Mouse (Mus musculus) ES-E14 (cell line): ENCODE measurements around the gene Creb3. TPM values are rescaled to one million over a fixed set of nuclear protein-coding genes. Genes with fewer than 3 reads are reported as not detected.

Experiments used
- DNase-seq: peaks from one replicate; pipeline ENCODE4 v3.0.0-alpha.2; 2013; ENCODE audit warnings: low read depth, low spot score
- H3K27ac ChIP-seq: 2 replicates; pipeline ENCODE4 v1.5.1; 2012; ENCODE audit warnings: low read depth, mild to moderate bottlenecking, low read length, moderate library complexity, mixed read lengths; ENCODE audit not compliant: poor library complexity, insufficient read depth, severe bottlenecking
- H3K36me3 ChIP-seq: 2 replicates; pipeline ENCODE4 v1.6.1; 2012; ENCODE audit warnings: mild to moderate bottlenecking, low read length, moderate library complexity, mixed read lengths; ENCODE audit not compliant: control insufficient read depth, poor library complexity, insufficient read depth, severe bottlenecking
- H3K4me1 ChIP-seq, 2 experiments: fragments of 150-350 bp in 1 of 2; sonication (generic) in 1 of 2; 2 replicates each; pipeline ENCODE4 v1.6.1; 2012; ENCODE audit warnings: low read length in 2 of 2, mild to moderate bottlenecking in 1 of 2, mixed read lengths in 1 of 2; ENCODE audit not compliant: control insufficient read depth in 2 of 2, insufficient read depth in 2 of 2, poor library complexity in 1 of 2
- H3K4me3 ChIP-seq, 2 experiments: fragments of 150-350 bp in 1 of 2; sonication (generic) in 1 of 2; 2 replicates each; pipeline ENCODE4 v1.5.1; 2012; ENCODE audit warnings: low read length in 2 of 2, low read depth in 1 of 2, mild to moderate bottlenecking in 1 of 2, mixed read lengths in 1 of 2; ENCODE audit not compliant: insufficient read depth in 1 of 2, poor library complexity in 1 of 2, severe bottlenecking in 1 of 2
- H3K9ac ChIP-seq: 2 replicates; pipeline ENCODE4 v1.6.1; 2012; ENCODE audit warnings: low read depth, mild to moderate bottlenecking, low read length, mixed read lengths; ENCODE audit not compliant: poor library complexity, insufficient read depth, severe bottlenecking
- H3K9me3 ChIP-seq: fragments of 150-350 bp; sonication (generic); 2 replicates; pipeline ENCODE4 v1.6.1; 2012; ENCODE audit warnings: low read depth, mild to moderate bottlenecking, low read length; ENCODE audit not compliant: control insufficient read depth, insufficient read depth
- CHD2 ChIP-seq: IDR thresholded peaks from 2 replicates; pipeline ENCODE4 v1.6.1; 2014; ENCODE audit warnings: mild to moderate bottlenecking, low read depth, low read length, inconsistent platforms
- HCFC1 ChIP-seq: IDR thresholded peaks from 2 replicates; pipeline ENCODE4 v1.6.1; 2012; ENCODE audit warnings: low read length, inconsistent platforms, borderline replicate concordance; ENCODE audit not compliant: insufficient read depth
- MAFK ChIP-seq: IDR thresholded peaks from 2 replicates; pipeline ENCODE4 v1.6.1; 2014; ENCODE audit warnings: mild to moderate bottlenecking, low read depth, low read length, inconsistent platforms; ENCODE audit not compliant: insufficient read depth
- ZC3H11A ChIP-seq: IDR thresholded peaks from 2 replicates; pipeline ENCODE4 v1.6.1; 2012; ENCODE audit warnings: low read depth, mild to moderate bottlenecking, inconsistent platforms, low read length, borderline replicate concordance
- ZNF384 ChIP-seq: IDR thresholded peaks from 2 replicates; pipeline ENCODE4 v1.6.1; 2012; ENCODE audit warnings: low read depth, low read length, inconsistent platforms
- in situ Hi-C, 2 experiments: fragments of 600-800 bp; cut with MboI; formaldehyde crosslinking; loops; one replicate each; pipeline ENCODE4 v1.15.1; 2025; ENCODE audit warnings: low sequenced_read_pairs in 2 of 2, inconsistent platforms in 1 of 2; ENCODE audit not compliant: unreplicated experiment in 2 of 2
- total RNA-seq: library from RNA; depleted of rRNA; stranded (reverse); fragments of 300-350 nt; gene quantifications from 2 replicates; pipeline ENCODE4 v1.2.3, GENCODE M21; 2012; rRNA removed

Creb3 gene
- 51.0 and 55.2 TPM in 2 replicates for total RNA-seq

GRCm38 (mm10) chr4:43561997-43562768, at the start of gene Creb3, which contains the start of gene Tln1:
TSS of gene Creb3 (plus strand) at chr4:43562332.
TSS of gene Tln1 (minus strand) at chr4:43562691.
- DNase-seq: peak; percentile 99
- in situ Hi-C loops: no loop called here

DNA sequence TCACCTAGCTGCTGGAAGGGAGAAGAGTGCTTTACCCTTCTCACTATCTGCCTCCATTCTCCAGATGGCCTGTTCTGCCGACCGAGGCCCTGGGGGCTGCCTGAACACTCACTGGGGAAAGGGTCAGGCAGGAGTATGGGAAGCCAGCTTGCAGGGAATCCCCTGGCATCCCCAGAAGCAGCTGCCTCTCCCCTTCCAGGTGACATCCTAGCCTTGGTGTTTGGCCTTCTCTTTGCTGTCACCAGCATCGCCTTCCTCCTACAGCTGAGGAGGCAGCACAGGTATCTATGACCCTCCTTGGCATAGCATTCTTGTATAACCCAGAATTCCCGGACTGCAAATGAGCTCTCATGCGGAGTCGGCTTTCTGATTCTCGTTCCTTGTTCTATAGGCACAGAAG, 49.5 kb upstream of the Creb3 start:
- H3K9ac ChIP-seq: no peak overlapping the region
- no peak for DNase-seq
- no peak overlapping the region for H3K4me3 ChIP-seq
- peaks cover 7% of the 10 kb centered on the region; the same call in 1 of the 2 replicates for H3K36me3 ChIP-seq
- H3K9me3 ChIP-seq: no peaks in the 10 kb centered on the region
- in situ Hi-C loops: no loop called here
- H3K4me1 ChIP-seq: peaks cover 3 to 28% of the 10 kb centered on the region in 2 experiments; a peak in 3 of 4 replicates
- no peak overlapping the region for H3K27ac ChIP-seq
- TF ChIP-seq MAFK (no peak), ZC3H11A (no peak), CHD2 (no peak)

More at GRCm38 (mm10) chr4:43561997-43562768, at the start of gene Creb3, which contains the start of gene Tln1:
- peak within 1 kb of the TSS; percentile 87 for H3K27ac ChIP-seq
- peak within 1 kb of the TSS; percentile 81 for H3K9ac ChIP-seq
- TF ChIP-seq MAFK: no peak
- peak; percentile 93 for TF ChIP-seq HCFC1
- TF ChIP-seq CHD2: no peak
- TF ChIP-seq ZC3H11A: no peak
- TF ChIP-seq ZNF384: peak; percentile 88
- H3K9me3 ChIP-seq: no peaks in the 10 kb centered on the region
- H3K4me3 ChIP-seq: peak within 1 kb of the TSS; percentile 72 to 73
- peaks cover 11% of the 10 kb centered on the region for H3K36me3 ChIP-seq
- H3K4me1 ChIP-seq: peaks cover 17 to 30% of the 10 kb centered on the region in 2 experiments

- Histone ChIP-seq H3K36me3 (peaks cover 12% of the 10 kb centered on the region; the same call in 1 of the 2 replicates), H3K4me1 (peaks cover 3 to 25% of the 10 kb centered on the region in 2 experiments; a peak in 3 of 4 replicates), H3K27ac (no peak overlapping the region), H3K9ac (no peak overlapping the region), H3K9me3 (no peaks in the 10 kb centered on the region), H3K4me3 (no peak overlapping the region)
- in situ Hi-C loops: no loop called here
- no peak for DNase-seq
- no peak for TF ChIP-seq HCFC1
- TF ChIP-seq ZC3H11A: no peak
These were observed 48.8 kb upstream of the Creb3 start for GRCm38 (mm10) chr4:43513300-43513699.

- H3K27ac ChIP-seq: no peak overlapping the region
- peaks cover 12% of the 10 kb centered on the region; the same call in 1 of the 2 replicates for H3K36me3 ChIP-seq
- in situ Hi-C loops: no loop called here
- H3K4me1 ChIP-seq: peaks cover 3 to 24% of the 10 kb centered on the region in 2 experiments; a peak in 3 of 4 replicates
- no peaks in the 10 kb centered on the region for H3K9me3 ChIP-seq
- H3K4me3 ChIP-seq: no peak overlapping the region
- no peak for DNase-seq
- TF ChIP-seq HCFC1: no peak
- no peak for TF ChIP-seq ZNF384
- TF ChIP-seq CHD2: no peak
- no peak for TF ChIP-seq ZC3H11A
- TF ChIP-seq MAFK: no peak
- H3K9ac ChIP-seq: no peak overlapping the region
These were observed 48.3 kb upstream of the Creb3 start for GRCm38 (mm10) chr4:43513791-43514190.
